Mouse (Mus musculus) lung, postnatal 0 days (tissue): ENCODE results near the gene Ttc30a2.

Experiments
- CTCF ChIP-seq: IDR thresholded peaks from 2 replicates; pipeline ENCODE4 v1.5.1; 2016; ENCODE audit warnings: antibody characterized with exemption, mild to moderate bottlenecking
- EP300 ChIP-seq: IDR thresholded peaks from 2 replicates; pipeline ENCODE4 v1.6.1; 2016; ENCODE audit warnings: antibody characterized with exemption, mild to moderate bottlenecking, control low read depth

DNA sequence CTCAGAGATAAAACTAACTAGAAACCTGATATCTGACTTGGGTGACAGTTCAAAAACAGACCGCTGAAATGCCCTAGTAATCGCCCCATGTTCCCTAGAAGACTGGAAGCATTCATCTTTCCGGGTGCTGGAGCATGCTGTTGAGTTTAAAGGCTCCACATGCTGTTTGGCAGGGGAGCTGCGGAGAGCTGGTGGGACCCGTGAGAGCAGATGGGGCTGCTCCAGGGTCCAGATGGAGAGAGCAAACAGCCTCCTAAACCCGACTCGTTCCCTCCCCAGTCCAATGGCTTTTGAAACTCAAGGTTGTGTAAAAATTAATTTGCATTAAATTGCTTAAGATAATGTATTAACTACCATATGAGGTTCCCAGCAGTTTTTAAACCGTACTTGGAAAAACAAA is 20.7 kb upstream of the Ttc30a2 start:
- no peak for TF ChIP-seq CTCF
- no peak for TF ChIP-seq EP300
